Mouse (Mus musculus) frontal cortex, postnatal 10 days (tissue): Measurements from ENCODE around the gene Snx4.

Experiments
- DNase-seq, 2 experiments: peaks; one replicate each; pipeline ENCODE4 v3.0.0; 2022; ENCODE audit warnings: low spot score in 2 of 2, mixed read lengths in 1 of 2

Gene Snx4

DNA sequence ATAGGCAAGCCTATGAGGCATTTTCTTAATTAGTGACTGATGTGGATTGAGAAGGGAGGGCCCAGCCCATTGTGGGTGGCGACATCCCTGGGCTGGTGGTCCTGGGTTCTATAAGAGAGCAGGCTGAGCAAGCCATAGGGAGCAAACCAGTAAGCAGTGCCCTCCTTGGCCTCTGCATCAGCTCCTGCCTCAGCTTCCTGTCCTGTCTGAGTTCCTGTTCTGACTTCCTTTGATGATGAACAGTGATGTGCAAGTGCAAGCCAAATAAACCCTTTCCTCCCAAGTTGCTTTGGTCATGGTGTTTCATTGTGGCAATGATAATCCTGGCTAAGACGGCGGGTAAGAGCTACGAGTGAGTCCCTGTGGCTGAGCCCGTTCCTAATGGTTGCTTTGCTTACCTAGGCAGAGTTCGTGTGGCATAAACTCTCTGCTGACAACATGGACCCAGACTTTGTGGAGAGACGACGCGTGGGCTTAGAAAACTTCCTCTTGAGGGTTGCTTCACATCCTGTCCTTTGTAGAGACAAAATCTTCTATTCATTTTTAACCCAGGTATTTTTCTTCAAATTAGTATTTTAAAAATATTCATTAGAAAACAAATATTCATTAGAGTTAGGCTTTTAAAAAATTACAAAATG, 16.5 kb downstream of the Snx4 start:
- DNase-seq: no peak

DNA sequence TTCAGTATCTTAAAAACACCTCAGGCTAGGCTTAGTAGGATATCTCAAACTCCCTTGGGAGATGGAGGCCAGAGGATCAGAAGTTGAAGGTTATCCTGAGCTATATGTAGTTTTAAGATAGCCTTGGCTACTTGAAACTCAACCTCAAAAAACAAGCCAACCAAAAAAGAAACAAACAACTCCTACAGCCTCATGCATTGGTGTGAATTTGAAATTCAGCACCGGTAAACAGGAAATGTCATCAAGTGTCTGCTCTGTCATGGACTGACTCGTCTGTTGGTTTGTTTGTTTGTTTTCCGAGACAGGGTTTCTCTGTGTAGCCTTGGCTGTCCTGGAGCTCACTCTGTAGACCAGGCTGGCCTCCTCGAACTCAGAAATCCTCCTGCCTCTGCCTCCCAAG, 20.6 kb downstream of the Snx4 start:
- DNase-seq: no peak

DNA sequence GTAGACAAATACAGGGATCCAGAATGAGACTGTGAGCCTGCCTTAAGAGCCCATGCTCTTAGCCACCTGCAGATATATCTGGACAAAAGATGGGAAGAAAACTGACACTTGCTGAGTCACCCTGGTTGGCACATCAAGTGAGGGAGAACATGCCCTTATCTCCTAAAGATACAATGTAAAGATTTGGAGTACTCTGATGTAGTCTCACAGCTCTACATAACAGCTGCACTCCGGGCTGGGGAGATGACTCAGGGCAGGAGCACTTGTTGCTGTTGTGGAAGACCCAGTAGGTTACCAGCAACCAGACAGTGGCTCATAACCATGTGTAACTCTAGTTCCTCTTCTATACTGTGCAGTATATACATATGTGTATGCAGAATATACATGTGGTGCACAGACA, 31.8 kb downstream of the Snx4 start:
- no peak for DNase-seq

DNA sequence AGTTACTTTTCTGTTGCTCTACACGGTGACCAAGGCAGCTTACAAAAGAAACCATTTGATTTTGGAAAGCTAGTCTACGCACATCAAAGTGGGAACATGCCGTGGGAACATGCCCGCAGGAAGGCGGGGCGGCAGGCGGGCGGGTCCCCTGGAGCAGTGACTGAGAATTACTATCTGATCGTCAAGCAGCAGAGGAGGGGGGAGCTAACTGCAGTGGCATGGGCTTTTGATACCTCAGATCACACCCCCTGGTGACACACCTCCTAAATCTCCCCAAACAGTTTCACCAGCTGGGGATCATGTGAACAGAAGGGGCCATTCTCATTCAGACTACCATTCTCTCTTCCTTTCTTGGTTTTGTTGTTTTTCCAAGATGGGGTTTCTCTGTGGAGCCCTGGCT, 37.3 kb downstream of the Snx4 start:
- DNase-seq: no peak

DNA sequence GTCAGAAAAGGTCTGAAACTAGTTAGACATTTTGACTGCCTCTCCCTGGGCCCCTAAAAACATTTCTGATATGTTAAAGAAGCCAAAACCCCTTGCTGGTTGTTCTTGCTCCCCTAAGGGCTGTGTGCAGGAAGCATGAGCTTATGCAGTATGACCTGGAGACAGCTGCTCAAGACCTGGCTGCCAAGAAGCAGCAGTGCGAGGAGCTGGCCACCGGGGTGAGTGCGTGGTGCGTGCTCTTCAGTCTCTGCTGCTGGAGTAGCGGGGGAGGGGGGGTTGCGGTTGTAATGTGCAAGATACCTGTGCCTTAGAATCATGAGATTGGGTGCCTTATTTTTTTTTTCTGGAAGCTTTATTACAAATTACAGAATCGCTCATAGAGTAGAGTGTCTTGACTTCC, 38.7 kb downstream of the Snx4 start:
- DNase-seq: no peak

DNA sequence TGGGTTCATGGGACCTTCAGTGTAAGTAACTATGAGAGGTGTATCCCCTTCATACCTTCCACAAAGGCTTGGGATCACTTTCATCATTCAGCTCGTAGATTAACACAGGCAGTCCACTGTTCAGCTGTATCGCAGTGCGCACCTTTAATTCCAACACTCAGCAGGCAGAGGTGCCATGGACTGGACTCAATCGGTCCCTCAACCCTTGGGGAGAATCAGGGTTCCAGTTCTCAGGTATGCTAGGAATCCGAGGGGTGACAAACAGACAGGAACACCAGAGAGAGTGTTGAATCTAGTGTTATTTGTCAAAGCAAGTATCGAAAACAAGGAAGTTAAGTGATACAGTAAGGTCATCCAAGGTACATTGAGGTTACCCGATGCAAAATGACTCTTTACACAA, 41.0 kb downstream of the Snx4 start:
- DNase-seq: no peak

DNA sequence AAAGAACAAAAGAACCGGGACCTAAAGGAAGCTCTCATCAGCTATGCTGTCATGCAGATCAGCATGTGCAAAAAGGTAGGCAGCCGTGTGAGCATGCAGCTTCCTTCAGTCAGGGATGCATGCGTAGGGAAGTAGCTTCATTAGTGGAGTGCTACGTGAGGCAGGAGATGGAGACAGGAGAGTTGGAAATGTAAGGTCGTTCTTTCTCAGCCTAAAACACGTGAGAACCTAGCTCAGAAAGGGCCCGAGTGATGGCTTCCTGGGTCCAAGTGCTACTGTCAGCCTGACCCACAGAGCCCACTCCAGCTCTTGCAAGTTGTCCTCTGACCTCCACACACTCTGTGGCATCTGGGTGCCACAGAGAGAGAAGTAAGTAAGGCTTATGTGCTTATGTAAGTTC, 43.4 kb downstream of the Snx4 start:
- no peak for DNase-seq

DNA sequence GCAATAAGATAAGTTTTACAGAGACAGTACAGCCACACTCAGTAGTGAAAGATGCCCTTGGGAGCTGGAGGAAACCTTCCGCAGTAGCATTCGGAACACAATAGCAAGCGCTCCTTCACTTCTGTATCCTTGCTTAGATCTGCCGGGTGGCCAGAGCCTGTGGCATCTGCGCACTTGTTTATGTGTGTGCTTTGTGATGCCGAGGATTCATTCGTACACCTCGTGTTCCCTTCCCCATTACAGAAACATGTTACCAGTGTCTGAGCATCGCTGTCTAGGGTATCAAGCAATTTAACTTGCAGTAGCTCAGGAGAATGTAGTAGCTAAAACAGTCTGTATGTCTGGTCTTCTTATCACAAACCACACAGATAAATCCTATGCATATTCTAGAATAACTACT, 44.1 kb downstream of the Snx4 start:
- no peak for DNase-seq

DNA sequence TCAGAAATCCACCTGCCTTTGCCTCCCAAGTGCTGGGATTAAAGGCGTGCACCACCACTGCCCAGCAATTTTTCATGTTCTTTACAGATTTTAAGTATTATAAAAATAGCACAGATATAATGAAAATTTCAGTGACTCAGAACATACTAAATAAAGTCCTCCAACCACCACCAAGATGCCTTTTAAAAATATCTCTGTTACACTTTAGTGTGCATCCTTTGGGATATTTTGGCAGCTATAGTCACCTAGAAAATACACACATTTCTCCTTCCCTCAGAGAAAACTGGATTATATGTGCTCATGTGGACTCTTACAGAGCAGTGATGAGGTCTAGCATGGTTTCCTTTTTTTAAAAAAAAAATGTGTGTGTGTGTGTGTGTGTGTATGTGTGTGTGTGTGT, 46.3 kb downstream of the Snx4 start:
- no peak for DNase-seq

DNA sequence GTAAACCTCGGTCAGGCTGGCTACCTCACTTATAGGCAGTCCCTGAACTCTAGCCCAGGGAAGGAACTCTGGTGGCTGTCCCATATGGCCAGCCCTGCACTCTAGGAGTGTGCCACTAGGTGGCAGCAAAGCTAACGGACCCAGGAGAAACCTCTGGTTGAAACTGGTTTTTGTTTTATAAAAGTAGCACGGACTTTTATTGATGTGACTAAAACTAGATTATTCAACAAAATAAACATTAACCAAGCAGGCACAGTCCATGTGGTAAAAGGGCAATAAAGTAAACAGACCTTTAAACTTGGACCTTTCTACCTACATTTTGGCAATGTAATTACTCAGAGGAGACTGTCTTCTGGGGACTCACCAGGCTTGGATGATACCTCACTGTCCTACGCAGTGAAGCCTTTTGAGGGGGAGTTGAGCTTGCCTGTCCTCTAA, 55.4 kb downstream of the Snx4 start:
- peak in 1 of 2 experiments; percentile 66 for DNase-seq

DNA sequence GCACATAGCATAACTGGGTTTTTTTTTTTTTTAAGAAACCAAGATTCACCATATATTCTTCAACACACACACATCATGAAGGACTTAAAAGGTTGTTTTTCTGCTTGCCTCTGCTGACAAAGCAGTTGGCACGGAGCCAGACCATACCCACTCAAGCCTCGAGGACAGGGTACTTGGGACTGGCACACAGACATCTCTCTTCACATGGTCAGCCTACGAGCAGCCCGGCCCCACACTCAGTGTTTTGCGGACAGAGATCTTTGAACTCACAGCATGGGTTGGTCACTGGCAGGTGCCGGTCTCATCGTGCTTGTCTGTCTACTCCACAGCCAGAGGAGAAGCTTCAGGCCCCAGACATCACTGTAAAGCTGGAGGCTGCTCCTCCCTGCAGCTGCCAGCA, 56.5 kb downstream of the Snx4 start:
- no peak for DNase-seq

DNA sequence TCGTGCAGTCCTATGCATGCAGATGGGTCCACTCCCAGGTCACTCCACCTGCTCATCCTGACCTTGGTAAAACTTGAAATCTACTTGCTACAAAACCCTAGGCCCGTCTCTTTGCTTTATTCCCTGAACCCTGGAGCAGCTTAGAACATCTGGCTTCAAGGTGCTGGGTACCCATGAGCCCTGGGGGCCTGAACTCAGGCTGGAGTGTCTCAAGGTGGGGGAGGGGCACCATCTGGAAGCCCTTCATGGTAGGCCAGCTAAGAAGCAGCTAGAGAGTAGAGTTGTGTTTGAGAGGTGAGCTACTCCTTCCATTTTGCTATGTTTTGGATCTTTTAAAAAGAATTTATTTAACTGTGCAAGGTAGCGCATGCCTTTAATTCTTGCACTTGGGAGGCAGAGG, 57.8 kb downstream of the Snx4 start:
- DNase-seq: no peak

DNA sequence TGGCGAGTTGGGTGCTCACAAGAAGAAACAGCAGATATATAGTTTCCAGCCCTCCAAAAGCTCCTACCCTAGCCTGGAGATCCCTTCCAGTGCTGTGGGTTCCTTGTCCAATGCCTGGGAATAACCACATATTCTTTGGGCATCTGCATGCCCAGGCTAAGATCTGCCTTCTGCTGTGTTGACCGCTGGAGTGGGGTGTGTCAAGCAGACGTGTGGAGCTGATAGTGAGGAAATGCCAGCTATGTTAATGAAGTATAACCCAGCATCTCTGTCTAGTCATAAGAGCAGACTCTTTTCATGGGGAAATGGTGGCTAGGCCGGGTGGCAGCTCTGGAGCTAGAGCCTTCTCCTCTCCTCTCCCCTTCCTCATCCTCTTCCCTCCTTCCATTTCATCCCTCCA, 64.4 kb downstream of the Snx4 start:
- no peak for DNase-seq

DNA sequence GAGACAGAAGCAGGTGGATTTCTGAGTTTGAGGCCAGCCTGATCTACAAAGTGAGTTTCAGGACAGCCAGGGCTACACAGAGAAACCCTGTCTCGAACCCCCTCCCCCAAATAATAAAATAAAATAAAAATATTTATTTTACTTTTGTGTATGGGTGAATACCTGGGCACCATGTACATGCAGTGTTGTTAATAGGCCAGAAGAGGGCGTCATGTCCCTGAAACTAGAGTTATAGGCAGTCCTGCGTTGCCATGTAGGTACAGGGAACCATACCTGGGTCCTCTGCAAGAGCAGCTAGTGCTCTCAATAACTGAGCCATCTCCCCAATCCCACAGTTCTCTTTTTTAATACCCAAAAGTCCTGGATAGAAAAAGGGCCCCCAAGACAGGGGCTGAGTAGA, 66.4 kb downstream of the Snx4 start:
- no peak for DNase-seq

DNA sequence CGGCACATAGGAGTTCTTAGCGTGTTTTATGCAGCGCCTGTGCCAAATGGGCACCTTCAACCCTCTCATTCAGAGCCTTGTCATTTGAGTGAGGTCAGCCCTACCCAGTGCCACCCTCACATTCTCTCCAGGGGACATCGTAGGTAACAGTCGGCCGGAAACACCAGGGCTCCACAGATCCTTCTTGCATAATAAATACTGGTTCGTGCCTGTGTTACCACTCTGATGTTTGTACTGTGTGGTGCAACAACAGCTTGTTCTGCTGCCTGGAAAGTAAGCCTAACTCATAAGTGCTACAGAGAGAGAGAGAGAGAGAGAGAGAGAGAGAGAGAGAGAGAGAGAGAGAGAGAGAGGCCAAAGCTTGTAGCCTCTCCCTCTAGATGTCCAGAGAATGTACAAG, 66.8 kb downstream of the Snx4 start:
- no peak for DNase-seq

DNA sequence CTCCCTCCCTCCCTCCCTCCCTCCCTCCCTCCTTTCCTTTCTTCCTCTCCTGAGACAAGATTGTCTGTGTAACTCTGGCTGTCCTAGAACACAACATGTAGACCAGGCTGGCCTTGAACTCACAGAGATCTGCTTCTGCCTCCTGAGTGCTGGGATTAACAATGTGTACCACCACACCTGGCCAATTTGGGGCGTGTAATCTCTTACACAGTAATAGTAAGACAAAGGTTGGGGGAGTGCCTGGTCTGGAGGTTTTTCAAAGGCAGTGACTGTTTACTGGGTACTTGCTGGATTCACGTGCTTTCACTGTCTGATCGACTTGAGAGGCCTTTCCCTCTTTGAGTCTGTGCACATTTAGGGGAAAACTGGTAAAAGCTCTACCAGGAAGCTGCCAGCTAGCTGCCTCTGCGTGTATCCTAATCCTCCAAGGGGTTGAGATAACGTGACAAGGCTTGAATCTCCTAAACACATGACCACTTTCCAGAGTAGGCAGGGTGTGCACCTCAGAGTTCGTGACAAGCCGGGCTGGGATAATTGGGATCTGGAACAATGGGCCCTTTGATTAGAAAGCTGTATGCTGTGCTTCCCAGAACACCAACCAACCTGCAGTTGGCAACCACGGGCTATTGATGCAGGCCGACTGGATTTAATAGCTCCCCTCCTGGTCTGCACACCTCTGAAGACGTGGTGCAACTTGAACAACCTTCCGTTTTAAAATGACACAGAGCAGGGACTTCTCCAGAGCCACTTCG, 74.6 kb downstream of the Snx4 start:
- no peak for DNase-seq

DNA sequence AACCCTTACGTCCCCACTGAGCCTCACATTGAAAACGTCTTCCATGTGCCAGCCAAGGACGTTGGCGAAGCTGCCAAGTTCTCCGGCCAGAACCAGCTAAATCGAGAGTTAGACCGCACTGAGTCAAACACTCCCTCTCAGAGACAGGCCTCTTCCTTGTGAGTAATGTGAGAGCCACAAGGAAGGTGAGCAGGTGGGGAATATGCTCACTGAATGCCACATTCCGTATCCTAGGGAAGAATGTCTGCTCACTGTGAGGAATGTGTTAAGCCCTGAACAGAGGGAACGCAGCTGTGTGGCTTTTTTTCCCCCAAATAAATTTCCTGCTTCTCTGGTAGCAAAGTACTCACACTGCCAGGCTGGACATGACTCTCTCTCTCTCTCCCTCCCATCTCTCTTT, 75.3 kb downstream of the Snx4 start:
- DNase-seq: no peak

DNA sequence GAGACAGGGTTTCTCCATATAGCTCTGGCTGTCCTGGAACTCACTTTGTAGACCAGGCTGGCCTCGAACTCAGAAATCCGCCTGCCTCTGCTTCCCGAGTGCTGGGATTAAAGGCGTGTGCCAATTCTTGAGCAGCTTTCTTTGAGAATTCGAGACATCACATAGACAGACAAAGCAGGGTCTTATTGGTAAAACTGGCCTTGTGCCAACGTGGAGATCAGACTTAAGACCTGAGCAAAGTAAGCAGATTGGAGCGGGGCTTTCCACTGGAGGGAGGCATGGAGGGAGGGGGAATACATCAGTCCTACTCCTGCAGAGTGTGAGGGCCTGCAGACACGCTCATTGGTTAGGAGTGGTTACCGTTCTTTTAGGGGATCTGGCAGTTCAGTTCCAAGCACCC, 75.9 kb downstream of the Snx4 start:
- no peak for DNase-seq

DNA sequence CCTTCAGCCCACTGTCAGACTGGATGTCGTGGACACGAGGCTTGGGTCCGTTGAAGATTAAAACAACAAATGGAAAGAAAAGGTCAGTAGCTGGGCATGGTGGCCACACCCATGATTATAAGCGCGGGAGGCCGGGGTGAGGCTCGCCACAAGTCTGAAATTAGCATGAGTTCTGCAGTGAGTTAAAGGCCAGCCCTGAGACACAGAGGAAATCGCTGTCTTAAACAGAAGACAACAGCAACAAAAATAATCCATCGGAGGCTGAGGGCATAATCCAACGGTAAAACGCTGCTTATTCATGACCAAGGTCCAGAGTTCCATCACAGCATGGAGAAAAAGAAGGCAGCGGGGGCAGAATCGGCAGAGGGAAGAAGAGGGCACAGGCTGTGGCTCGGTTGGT, 81.8 kb downstream of the Snx4 start:
- no peak for DNase-seq

DNA sequence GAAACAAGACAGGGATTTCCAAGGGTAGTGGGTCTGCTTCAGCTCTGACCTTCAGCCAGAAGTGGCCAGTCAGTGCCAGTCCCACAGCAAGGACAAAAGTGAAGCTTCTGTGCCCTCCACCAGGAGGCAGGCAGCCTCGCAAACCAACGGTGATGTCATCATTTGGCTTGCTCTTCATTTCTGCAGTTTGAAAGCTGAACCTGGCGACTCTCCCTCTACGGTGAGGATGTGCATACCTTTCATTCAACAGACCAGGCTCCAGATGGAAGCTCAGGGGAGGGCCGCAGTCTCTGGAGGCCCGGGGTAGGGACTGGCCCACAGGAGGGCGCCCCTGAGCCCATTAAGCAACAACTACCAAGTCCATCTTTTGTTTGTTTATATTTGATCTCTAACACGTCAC, 85.9 kb downstream of the Snx4 start:
- peak; percentile 25 to 44 for DNase-seq

DNA sequence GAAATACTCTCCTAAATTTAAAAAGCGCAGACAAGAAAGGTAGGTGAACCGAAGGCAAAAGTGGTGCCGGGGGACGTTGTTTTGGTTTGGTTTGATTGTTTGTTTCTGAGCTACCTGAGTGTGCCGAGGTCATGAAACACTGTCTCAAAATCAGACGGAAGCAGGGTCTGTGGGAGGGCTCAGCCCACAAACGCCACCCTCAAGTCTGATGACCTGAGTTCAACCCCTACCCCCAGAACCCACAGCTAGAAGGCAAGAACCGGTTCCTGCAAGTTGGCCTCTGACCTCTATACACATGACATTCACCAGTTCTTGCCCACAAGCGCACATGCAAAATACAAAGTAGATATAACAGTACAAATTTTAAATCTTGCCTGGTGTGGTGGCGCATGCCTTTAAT, 86.4 kb downstream of the Snx4 start:
- DNase-seq: no peak

DNA sequence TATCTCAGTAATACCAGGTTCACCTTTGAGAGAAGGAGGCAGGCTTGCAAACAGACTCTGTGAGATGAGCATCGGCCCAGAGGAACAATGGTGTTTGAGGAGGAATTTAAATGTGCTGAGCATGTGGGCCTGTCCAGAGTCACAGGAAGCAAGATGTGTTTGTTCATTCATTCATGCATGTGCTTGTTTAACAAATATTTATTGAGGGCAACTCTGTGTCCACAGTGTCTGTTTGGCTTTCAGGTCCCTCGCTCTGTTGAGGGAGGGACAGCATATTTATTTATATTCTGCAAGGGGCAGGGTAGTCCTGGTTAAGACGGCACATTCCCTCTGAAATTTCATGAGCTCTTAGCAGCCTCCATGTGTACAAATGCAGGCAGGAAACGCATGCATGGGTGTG, 87.2 kb downstream of the Snx4 start:
- no peak for DNase-seq

DNA sequence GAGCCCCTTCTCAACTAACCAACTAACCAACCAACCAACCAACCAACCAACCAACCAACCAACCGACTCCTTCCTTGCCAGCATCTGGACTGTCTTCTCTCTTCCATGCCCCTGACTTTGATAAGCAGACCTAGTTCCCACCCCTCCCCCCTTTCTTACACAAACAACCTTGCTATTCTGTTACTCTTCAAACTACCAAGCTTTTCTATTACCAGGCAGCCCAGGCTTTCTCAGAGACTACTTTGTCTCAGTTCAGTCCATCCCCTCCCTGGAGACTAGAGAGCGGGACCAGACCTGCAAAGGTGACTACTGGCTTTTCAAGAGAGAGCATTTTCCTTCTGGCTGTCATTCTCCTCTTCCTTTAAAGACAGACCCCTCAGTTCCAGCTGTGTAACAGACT, 88.2 kb downstream of the Snx4 start:
- no peak for DNase-seq

DNA sequence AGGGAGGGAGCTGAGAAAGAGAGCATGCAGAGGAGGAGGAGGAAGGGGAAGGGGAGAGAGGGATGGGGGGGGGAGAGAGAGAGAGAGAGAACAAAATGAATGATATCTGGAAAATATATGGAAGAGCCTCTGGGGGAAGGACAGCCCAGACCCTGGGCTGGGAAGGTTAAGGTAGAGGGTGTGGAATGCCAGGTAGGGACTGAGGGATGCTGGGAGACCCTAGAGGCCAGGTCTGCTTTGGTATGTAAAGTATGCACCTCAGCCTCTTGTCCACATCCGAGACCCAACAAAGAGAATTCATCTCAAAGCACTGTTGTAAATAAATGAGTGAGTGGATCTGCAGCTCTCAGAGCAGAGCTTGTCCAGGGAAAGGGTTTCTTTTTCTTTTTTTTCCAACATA, 91.1 kb downstream of the Snx4 start:
- no peak for DNase-seq
